Mouse (Mus musculus) spleen, postnatal 36 days (tissue): ENCODE measurements around the gene Ak8.

Source experiments
- DNase-seq, 2 experiments: peaks; one replicate each; pipeline ENCODE4 v3.0.0; 2022; ENCODE audit warnings: low spot score in 2 of 2, mixed read lengths in 1 of 2

The Ak8 gene

DNA sequence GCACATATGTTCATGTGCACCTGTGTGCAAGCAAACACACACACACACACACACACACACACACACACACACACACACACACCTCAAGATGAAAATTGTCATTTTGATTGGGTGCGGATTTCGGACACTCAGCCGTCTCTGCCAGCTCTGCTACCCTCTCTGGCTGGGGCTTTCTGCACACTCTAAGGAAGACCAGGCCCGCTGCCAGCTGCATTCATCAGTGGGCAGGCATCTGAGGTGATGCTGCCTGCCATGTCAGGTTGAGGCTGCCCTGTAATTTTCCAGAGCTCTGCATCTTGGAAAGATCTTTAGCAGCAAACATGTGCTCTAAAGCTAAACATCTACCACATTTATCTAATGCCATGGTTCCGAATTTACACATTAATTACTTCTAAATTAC is 37.1 kb downstream of the Ak8 start:
- no peak for DNase-seq

DNA sequence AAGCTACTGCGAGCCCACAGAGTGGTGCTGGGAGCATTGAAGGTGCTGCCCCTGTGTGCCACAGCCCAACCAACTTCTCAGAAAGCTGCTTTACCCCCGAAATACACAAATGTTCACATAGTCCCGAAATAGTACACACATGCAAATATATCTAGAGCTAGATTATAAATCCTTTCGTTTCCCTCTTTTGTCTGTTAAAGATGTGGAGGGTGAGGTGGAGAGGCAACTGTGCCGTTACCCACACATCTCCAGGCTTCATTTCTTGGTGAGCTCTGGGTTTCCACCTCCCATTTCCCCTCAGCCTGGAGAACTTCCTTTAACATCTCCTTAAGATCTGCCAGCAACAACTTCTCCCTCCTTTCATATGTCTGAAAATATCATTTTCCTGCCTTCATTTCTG is 40.2 kb downstream of the Ak8 start:
- DNase-seq, result peak; percentile 10 to 14

DNA sequence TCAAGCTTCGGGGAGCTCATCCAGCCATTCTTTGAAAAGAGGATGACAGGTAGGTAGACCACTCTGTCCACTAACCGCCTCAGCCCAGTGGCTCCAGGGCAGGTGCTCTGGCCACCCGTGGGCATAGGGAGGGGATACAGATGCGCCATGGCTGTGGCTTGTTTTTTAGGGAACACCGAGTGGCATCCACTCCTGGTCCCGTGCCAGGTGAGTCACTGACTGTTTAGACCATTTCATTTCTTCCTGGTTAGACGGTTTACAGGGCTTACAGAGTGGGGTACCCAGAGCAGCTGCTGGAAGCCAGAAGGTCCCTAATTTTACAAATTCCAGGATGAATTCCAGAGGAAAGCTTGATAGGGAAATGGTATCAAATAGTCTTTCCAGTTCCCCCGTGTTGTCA is 42.7 kb downstream of the Ak8 start:
- no peak for DNase-seq

DNA sequence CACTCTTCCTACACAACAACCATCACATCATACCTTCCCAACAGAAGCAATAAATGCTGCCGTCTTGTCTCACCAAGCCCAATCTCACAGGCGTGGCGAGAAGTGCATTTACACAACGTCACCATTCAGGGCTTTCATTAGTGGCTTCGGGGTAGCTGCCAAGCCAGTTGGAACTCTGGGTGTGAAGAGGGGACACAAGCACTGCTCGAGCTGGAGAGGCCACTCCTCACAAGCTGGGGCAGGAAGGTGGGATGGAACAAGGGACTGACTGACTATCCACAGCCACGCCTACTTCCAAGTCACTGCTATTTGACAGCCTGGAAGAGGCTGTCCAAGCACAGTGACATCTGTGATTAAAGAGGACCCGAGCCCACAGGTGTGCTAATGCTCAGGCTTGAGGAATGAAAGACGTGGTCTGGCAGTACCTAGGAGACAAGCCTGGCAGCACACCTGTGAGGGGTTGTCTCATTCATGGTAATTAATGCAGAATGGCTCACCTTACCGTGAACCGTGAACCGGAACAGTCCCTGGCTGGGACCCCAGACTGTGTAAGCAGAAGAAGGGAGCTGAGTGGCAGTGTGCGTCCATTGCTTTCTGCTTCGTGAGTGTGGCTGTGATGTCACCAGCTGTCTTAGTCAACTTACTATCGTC is 46.8 kb downstream of the Ak8 start:
- no peak for DNase-seq

DNA sequence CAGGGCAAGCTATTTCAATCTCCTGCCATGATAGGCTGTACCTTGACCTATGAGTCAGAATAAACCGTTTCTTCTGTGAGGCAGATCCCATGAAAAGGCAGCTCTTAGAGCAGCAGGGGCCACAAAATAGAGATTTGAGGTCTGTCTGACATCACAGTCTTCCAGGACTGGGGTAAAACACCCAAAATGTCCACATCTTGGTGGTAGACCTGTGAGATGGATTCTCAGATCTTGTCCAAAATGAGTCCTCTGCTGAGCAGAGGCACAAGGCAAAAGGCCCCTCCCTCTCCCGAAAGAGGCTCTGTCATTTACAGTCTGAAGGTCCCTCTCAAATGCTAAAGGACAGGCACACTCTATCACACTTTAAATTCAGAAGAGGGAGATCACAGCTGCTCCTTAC is 47.7 kb downstream of the Ak8 start:
- DNase-seq, result no peak

DNA sequence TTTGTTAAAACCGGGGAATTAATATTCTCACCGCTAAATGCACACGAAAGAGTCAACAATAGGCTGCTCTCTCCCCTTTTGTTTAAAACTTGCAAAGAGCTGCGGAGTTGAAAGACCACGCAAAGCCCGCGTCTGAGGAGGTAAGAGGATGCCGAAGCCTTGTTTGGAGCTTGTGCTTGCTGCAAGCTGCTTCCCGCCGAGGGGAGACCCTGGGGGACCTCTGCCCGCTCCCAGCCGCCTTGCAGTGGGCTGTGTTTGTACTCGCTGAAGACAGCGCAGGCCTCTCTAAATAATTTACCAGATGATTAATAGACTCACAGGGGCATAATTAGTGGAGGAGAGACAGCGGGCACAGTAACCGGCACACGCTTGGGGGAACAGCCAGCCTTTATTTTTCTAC is 51.2 kb downstream of the Ak8 start:
- no peak for DNase-seq

DNA sequence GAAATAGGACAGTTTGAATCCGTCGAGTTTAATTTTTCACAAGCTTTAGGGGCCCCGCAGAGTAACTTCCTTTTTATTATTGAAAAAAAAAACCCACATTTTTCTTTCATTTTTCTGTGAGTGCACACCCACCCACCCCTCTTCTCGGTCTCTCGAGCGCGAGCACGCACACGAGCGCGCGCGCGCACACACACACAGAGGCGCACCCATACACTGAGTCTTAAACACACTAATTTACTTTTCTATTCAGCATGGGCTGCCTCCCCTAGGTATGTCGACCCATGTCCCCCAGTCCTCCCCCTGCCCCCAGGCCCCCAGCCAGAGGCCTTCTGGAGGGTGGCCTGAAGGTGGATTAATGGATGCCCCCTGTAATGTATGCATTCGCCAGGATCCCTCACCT is 51.7 kb downstream of the Ak8 start:
- no peak for DNase-seq

DNA sequence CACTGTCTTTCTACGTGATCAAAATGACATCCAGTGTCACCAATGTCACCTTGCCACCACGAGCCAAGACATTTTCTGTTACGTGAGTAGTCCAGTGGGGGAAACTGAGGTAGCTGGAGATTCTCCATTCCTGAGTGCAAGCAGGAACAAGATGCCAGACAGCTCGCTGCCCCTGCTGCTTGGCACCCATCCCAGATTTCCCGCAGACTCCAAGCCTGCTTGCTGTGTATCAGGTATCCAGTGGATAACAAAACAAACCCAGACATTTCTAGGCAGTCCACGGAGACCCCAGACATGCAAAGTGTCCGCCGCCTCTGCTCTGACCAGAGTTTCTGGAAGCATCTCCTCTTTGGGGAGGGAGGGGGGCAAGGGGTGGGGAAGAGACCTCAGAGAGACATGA is 52.4 kb downstream of the Ak8 start:
- no peak for DNase-seq

DNA sequence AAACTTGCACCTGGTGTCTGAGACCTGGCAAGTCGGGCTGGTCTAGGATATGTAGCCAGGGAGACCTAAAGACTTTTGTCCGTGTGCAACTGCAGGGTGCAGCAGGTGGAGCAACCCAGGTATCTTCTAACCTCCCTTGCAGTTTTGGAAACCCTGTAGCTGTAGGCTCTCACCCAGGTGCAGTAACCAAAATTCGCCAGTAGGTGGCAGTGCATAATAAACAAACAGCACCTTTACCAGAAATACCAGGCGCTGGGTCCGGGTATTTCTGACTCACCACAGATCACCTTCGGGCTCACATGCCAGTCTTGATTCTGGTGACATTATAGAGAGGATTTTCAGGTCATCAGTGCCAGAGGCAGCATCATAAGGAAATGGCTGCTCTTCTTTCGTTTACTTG is 55.5 kb downstream of the Ak8 start:
- peak; percentile 61 to 74 for DNase-seq

DNA sequence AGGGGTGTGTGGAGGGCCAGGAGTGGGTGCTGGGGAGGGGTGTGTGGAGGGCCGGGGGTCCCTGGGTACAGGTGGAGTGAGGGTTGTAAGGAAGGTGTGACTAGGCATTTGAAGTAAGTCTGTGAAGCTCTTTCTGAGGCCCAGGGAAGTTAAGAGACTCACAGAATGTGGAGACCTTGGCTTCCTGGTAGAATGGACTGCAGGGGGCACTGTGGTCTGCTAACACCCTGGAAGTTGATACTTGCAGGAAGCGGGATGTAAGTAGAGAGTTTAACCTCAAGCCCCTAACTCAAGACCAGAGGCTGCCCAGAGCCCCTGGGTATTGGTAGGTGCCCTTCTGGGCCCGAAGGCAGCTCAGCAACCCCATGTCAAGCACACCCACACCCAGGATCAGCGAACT is 56.2 kb downstream of the Ak8 start:
- peak; percentile 8 to 25 for DNase-seq

DNA sequence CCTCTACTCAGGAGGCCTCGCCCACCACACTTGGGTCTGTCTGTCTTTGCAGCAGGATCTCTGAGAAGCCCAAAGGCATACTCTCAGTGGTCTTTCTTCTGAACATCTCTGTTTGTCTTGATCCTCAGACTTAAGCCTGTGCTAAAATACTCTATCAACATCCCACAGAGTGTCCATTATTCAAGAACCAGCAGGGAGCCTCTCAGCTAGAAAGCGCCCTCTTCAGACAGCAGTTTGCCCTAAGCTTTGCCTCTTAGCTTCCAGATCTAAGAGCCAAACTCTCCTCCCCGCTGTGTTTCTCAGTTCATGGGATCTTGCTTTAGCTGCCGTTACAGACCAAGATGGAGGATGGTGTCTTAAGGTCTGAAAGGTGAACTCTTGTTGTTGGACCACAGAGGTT is 59.5 kb downstream of the Ak8 start:
- DNase-seq, result no peak

DNA sequence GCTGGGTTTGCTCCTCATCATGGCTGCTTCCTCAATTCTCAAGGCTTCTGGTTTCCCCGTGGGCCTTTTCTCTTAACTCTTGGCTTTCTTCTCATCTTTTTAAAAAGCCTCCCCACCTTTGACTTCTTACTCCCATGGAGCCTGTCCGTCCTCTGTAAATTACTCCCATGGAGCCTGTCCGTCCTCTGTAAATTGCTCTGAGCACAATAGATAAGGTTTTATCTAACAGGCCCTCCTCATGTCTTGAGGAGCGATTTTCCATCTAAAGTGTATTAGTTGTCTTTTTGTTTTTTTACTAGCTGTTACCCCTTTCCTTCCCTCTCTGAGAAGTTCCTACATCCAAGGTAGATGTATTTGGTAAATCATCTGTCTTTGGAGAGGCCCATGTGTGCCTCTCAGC is 66.6 kb downstream of the Ak8 start:
- DNase-seq, result no peak

DNA sequence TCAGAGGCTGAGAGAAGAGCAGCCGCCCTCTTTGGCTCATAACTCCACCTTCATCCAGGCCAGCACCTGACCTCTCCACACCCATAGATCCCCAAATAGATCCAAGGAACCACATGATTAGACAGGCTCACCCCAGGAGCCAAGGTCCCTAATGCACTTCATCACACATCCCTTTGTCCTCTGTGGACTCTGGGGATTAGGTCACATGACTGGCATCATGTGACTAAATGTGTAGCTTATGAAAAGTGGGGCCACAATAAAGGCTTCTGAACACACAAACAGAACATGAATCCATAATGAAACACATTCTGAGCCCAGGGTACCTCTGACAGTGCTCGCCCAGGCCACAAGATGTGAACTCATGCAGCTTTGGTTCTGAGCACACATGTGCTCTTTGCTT is 67.1 kb downstream of the Ak8 start:
- no peak for DNase-seq

DNA sequence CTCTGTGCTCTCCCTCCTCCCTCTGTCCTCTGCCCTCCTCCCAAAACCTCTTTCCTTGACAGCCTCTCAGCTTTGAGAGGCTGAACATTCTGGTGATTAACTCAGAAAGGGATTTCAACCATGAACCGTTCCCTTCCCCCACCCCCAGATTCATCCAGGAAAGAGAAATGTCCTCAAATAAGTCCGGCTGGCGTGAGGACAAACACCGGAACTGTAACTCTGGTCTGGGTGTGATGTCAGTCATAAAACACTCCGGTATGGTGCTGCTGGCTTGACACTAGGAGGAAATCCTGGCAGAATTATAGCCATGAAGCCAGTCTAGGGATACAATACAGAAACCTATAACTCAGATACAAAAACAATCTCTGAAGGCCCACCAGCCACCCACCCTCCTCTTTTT is 70.7 kb downstream of the Ak8 start:
- no peak for DNase-seq

DNA sequence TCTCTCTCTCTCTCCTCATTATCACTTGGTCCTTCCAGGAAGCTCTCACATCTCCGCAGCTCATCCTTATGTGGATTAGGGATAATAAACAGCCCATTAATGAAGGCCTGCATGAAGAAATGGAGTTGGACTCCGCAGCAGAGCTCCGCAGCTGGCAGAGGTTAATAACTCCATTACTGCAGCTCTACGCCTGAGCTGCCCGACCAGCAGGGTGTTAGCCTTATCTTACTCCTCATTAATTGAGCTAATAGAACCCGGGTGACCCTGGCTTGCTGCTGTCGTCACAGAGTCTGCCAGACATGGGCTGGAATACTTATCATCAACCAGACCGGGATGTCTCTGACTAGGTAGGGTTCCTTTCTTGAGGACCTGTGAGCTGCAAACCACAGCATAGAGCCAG is 74.1 kb downstream of the Ak8 start:
- DNase-seq, result no peak

DNA sequence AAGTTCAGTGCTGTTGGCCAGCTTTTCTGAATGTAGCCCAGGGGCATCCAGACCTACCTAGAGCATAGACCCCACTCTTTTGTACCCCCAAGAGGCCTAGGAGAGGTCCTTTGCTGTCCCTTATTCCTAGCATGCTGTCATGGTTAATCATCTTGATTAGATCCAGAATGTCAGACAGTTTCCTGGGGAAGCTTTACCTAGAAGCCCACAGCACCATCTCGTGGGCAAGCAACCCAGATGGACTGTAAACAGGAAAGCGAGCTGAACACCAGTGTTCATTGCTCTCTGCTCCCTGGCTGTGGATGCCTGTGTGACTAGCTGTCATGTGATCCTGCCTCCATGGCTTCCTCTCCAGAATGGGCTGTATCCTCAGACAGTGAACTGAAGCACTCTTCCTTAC is 76.8 kb downstream of the Ak8 start:
- DNase-seq, result no peak

DNA sequence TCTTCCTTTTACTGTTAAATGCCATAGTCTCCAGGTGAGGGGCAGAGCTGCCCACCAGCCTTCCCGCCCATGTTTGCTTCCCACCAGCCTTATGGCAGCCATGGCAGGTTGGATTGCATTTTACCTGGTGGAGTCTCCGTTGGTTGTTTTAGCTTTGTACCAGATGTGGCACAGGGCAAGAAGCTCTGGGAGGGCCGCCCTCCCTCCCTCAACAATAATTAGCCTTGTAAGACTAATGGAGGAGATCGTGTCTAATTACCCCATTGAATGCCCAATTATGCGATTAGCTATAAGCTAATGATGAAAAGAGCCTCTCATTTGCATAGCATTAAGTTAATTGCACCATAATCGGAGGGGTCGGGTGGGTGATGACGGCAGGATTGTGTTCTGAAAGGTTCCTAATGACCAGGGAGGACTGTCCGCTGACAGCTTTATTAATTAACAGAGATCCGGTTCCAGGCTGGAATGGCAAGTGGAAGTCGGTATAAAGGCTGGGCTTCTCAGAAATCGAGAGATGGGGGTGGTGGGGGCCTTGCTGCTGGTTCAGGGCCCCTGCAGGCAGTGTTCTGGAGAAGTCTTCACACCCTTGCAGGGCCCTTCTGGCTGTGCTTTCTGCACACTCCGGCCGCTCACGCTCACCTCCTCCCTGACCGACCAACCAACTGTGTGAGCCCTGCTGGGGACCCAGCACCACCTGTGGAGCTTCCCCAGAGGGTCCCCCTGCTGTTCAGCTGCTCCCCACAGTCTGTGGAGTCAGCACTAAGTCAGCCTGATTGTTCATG is 80.2 kb downstream of the Ak8 start:
- no peak for DNase-seq

DNA sequence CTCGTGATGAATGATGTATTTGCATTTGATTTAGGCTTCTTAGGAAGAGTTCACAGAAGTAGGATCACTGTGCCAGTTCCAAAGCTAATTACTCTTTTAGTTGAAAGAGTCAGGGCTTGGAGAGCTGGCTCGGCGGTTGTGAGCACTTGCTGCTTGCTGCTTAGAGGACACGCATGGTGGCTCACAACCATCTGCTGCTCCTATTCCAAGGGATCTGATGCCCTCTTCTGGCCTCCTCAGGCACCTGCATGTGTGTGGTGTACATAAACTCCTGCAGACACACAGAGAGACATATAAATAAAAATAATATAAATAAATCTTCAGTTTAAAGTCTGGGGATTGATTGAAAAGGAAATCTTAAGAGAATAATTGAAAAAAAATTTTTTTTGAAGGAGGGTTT is 81.3 kb downstream of the Ak8 start:
- DNase-seq, result no peak

DNA sequence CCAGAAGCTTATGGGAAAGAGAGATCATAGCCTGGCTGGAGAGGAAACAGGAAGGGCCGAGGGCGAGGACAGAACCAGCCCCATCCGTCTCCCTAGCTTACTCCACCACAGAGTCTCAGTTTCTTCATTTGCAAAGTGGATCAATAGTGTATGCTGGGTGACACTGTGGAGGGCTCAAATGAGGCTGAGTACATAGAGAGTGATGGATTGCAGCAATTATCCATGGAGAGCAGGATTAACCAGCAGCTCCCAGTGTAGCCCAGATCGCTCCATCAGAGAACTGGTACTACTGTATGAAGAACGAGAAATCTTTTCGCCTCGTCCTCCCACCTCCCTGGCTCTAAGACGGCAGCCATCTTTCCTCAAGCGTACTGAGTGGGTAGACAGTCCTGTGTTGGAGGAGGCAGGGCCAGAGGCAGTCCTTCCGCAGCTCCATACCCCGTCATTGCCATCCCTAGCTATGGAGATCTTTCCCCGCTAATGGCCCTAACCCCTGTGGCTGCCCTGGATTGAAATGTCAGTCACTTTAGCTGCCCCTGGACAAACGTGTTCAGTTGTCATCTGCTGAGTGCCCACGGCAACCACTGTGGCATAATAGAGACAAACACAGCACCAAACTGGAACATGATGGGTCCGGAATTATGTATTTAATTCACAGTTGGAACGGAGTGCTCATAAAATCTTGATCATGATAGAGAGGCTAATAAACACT is 86.5 kb downstream of the Ak8 start:
- no peak for DNase-seq

DNA sequence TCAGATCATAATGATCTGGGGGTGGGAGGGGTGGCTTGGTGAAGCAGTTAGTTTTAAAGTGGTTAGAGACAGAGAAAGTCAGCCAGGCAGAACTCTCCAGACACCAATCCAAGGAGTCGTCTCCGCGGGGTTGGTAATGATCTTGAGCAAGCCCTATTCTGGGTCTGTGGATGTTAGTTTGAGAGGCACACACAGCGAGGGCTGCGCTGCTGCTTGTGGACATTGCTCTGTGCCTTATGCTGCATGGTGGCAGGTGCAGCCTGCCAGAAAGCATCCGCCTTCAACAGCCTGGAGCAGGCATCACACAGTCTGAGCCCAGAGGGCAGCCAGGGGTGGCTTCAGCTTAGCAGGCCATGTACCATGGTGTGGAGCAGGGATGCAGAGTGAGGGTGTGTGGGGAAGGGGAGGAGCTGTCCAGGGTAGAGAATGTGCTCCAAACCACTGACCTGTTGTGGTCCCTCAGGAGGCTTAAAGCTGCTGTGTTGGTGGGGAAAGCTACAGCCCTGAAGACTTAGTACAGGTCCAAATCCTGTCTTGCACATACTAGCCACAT is 87.2 kb downstream of the Ak8 start:
- no peak for DNase-seq

DNA sequence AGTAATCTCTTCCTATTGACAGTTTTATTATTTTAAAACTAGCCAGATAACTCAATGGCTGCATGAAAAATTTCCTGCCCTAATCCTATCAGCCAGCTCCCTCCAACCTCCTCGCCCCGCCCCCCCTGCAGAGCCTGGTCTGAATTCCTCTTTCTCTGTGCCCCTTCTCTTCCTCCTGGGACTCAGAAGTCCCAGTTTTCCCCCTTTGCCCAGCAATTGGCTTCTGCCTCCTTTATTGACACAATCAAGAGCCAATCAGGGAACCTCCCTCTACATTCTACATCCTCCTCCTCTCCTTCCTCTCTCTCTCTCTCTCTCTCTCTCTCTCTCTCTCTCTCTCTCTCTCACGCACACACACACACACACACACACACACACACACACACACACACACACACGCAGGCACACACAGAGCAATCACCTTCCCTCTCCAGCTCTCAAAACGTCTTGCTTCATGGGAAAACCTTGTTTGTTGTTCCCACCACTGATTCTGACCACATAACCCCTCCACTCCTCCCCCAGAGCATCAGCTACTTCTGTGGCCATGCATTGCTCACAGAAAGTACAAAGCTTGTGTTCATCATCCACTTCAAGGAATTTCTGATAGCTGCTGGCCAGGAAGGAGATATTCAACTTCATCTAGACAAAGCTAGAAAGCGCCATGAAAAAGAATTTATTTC is 93.1 kb downstream of the Ak8 start:
- no peak for DNase-seq

DNA sequence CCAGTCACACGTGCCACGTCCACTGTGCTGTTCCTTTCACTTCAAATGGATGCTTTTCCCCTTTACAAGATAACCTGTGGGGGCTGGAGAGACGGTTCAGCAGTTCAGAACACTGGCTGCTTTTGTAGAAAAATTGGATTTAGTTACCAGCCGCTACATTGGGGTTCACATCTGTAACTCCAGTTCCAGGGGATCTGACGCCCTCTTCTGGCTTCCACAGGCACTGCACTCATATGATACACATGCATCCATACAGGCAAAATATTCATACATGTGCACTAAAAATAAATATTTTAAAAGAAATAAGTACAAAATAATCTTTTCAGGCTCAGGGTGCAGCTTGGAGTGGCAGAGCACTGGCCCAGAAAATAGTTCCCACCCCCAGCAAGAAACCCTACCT is 94.7 kb downstream of the Ak8 start:
- DNase-seq, result no peak
